Mouse (Mus musculus) myocyte (in vitro differentiated cells): ENCODE results near the gene Srp14.

ENCODE experiments used
- CEBPB ChIP-seq: IDR thresholded peaks from 2 replicates; pipeline ENCODE4 v1.6.1; 2011; ENCODE audit warnings: mild to moderate bottlenecking, moderate library complexity; ENCODE audit not compliant: poor library complexity, insufficient read depth, severe bottlenecking
- E2F4 ChIP-seq: IDR thresholded peaks from one replicate; pipeline ENCODE4 v1.6.1; 2011; ENCODE audit warnings: mild to moderate bottlenecking, control low read depth, moderate library complexity; ENCODE audit not compliant: insufficient read depth
- MAX ChIP-seq: IDR thresholded peaks from one replicate; pipeline ENCODE4 v1.6.1; 2011; ENCODE audit warnings: low read depth, mild to moderate bottlenecking, control low read depth
- MYOG ChIP-seq, 3 experiments: IDR thresholded peaks; one replicate each; pipeline ENCODE4 v1.6.1; 2011; ENCODE audit warnings: control low read depth in 2 of 3, low read depth in 2 of 3, mild to moderate bottlenecking in 2 of 3; ENCODE audit not compliant: insufficient read length in 2 of 3, control insufficient read depth in 1 of 3, insufficient read depth in 1 of 3
- POLR2A ChIP-seq: IDR thresholded peaks from one replicate; pipeline ENCODE4 v1.6.1; 2011; ENCODE audit warnings: low read depth, mild to moderate bottlenecking, control low read depth, moderate library complexity; ENCODE audit not compliant: insufficient read length
- POLR2AphosphoS2 ChIP-seq: IDR thresholded peaks from one replicate; pipeline ENCODE4 v1.6.1; 2011; ENCODE audit warnings: low read depth, control low read depth; ENCODE audit not compliant: insufficient read length
- TCF12 ChIP-seq: IDR thresholded peaks from one replicate; pipeline ENCODE4 v1.6.1; 2011; ENCODE audit warnings: mild to moderate bottlenecking, control low read depth; ENCODE audit not compliant: poor library complexity, insufficient read depth, severe bottlenecking
- TCF3 ChIP-seq: IDR thresholded peaks from one replicate; pipeline ENCODE4 v1.6.1; 2011; ENCODE audit warnings: low read depth, control low read depth; ENCODE audit not compliant: insufficient read length

- TF ChIP-seq POLR2AphosphoS2 (no peak), MYOG (IDR thresholded peaks at IDR 0.05; ENCODE audit: control insufficient read depth in 1 of 3, insufficient read depth in 1 of 3, insufficient read length in 2 of 3, low read depth in 2 of 3) (no peak), TCF3 (no peak), POLR2A (no peak), MAX (no peak), E2F4 (no peak), CEBPB (no peak), TCF12 (no peak)
These were observed 5.9 kb upstream of the Srp14 start for GRCm38 (mm10) chr2:118485415-118485814.
